Mouse (Mus musculus): ENCODE data around the gene Ric3. TPM values are rescaled to one million over a fixed set of nuclear protein-coding genes. Genes with fewer than 3 reads are reported as not detected.

The Ric3 gene
- polyA plus RNA-seq, 1 experiment from 2014 or later, result 5.4 TPM

DNA sequence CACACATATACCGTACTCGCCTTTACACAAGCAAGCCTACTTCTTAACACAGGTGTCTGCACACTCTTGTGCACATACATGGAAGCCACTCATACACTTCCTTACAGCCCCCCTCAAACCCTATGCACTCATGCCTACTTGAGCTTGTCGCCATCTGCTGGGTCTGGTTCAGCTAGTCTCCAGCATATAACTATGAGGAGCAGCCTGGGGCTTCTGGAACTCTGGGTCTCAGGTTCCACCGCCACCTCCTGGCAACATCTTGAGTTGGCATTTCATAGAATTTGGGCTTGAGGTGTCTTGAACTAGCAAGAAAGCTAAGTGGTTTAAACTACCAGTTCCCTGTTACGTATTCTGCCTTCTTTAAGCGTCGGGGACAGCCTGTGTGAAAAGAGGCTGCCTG, 63.9 kb downstream of the Ric3 start:
- Histone ChIP-seq H3K9ac (replicated peaks; ENCODE audit: low read depth, low read length) (no peak overlapping the region), H3K27me3 (ENCODE audit: control insufficient read depth, insufficient read depth, low read length) (no peaks in the 10 kb centered on the region), H3K9me3 (ENCODE audit: control insufficient read depth, low read depth, low read length) (no peaks in the 10 kb centered on the region), H3K36me3 (ENCODE audit: control insufficient read depth, insufficient read depth, low read length) (no peaks in the 10 kb centered on the region), H3K4me1 (ENCODE audit: control insufficient read depth, insufficient read depth, low read length) (no peaks in the 10 kb centered on the region), H3K4me3 (ENCODE audit: low read depth, low read length) (no peak overlapping the region), H3K27ac (ENCODE audit: low read length) (no peak overlapping the region), H3K4me2 (replicated peaks; ENCODE audit: low read depth, low read length) (no peak overlapping the region)
- 88% methylated on average over 7 of the region's 7 CpGs for WGBS
- ATAC-seq (ENCODE audit: insufficient number of reproducible peaks, insufficient read depth, low FRiP score, low read depth), result no peak

DNA sequence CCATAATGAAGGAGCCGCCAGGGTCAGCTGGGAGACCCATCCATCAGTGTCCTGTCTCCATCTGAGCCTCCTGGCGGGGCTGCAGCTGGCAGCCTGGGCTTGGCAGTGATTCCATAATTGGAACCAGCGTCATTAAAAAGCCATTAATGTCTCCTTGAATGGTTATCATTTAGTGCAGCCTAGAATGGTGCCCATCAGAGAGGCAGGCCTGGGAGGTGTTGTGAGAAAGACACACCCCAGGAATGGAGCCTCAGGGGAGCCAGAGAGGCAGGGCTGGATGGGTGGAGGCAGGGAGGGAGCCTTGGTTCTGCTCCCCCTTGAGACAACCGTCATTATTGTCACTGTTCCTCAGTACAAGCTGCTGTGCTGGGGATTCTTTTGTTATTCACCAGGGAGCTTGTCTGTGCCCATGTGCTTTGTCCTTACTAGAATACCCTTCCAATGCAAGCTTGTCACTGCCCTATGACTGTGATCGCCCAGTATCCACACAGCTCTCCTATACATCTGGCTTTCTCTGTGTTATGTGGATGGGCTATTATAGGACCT, 66.7 kb downstream of the Ric3 start:
- H3K27ac ChIP-seq (ENCODE audit: low read length), result no peak overlapping the region
- H3K27me3 ChIP-seq (ENCODE audit: control insufficient read depth, insufficient read depth, low read length), result peaks cover 7% of the 10 kb centered on the region; the same call in 1 of the 2 replicates
- no peak overlapping the region for H3K4me3 ChIP-seq (ENCODE audit: low read depth, low read length)
- H3K36me3 ChIP-seq (ENCODE audit: control insufficient read depth, insufficient read depth, low read length), result no peaks in the 10 kb centered on the region
- WGBS, result 28% methylated on average over 5 of the region's 5 CpGs
- no peak overlapping the region for H3K9ac ChIP-seq (replicated peaks; ENCODE audit: low read depth, low read length)
- no peak overlapping the region for H3K4me2 ChIP-seq (replicated peaks; ENCODE audit: low read depth, low read length)
- no peak for ATAC-seq (ENCODE audit: insufficient number of reproducible peaks, insufficient read depth, low FRiP score, low read depth)
- no peaks in the 10 kb centered on the region for H3K4me1 ChIP-seq (ENCODE audit: control insufficient read depth, insufficient read depth, low read length)
- no peaks in the 10 kb centered on the region for H3K9me3 ChIP-seq (ENCODE audit: control insufficient read depth, low read depth, low read length)

DNA sequence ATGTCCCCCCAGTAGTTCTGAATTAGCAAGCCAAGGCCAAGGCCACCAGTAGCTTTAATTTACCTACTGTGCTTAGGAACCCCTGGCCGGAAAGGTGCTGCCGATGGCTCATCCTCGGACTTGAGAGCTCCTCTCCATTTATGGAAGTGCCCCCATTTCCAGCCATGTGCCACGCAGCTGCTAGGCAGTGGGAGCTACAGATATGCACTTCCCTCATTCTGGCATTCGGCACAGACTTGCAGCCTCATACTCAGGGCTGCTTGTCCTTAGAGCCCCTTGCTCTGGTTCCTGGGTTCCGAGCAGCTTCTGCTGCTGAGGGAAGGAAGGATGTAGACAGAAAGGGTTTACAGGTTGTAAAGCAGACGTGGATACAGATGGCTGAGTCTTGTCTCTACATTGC, 68.3 kb downstream of the Ric3 start:
- 76% methylated on average over 7 of the region's 7 CpGs for WGBS
- Histone ChIP-seq H3K36me3 (ENCODE audit: control insufficient read depth, insufficient read depth, low read length) (no peaks in the 10 kb centered on the region), H3K4me3 (ENCODE audit: low read depth, low read length) (no peak overlapping the region), H3K27ac (ENCODE audit: low read length) (no peak overlapping the region), H3K4me2 (replicated peaks; ENCODE audit: low read depth, low read length) (no peak overlapping the region), H3K9ac (replicated peaks; ENCODE audit: low read depth, low read length) (no peak overlapping the region), H3K9me3 (ENCODE audit: control insufficient read depth, low read depth, low read length) (no peaks in the 10 kb centered on the region), H3K4me1 (ENCODE audit: control insufficient read depth, insufficient read depth, low read length) (no peaks in the 10 kb centered on the region), H3K27me3 (ENCODE audit: control insufficient read depth, insufficient read depth, low read length) (peaks cover 17% of the 10 kb centered on the region; the same call in 1 of the 2 replicates)
- no peak for ATAC-seq (ENCODE audit: insufficient number of reproducible peaks, insufficient read depth, low FRiP score, low read depth)

DNA sequence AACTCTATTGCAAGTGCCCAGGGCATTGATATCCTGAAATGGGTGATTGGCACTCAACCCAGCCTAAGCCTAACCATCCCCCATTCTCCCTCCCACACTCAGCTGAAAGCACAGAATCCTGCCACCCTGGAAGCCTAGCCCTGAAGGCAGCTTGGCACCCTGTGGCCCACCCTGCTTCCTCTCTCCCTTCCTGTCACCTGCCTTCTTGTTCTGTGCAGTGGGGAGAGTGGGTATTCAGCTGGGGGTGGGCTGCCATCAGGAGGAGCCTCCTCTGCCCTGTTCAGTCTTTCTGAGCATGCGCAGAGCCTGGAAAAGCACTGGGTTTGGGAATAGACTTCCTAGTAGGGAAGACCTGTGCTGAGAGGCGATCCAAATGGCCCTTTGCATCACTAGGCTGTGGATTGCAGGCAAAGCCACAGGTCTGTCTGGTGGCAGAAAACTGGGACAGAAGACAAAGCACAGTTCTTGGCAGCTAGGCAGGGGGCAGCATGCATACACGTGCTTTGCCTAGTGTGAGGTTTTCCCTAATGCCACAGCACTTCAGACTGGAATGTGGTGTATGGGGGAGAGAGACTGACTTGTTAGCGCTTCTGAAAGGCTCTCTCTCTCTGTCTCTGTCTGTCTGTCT, 70.0 kb downstream of the Ric3 start:
- Histone ChIP-seq H3K4me3 (ENCODE audit: low read depth, low read length) (no peak overlapping the region), H3K4me1 (ENCODE audit: control insufficient read depth, insufficient read depth, low read length) (no peaks in the 10 kb centered on the region), H3K4me2 (replicated peaks; ENCODE audit: low read depth, low read length) (no peak overlapping the region), H3K9me3 (ENCODE audit: control insufficient read depth, low read depth, low read length) (no peaks in the 10 kb centered on the region), H3K27ac (ENCODE audit: low read length) (no peak overlapping the region), H3K36me3 (ENCODE audit: control insufficient read depth, insufficient read depth, low read length) (no peaks in the 10 kb centered on the region), H3K27me3 (ENCODE audit: control insufficient read depth, insufficient read depth, low read length) (peaks cover 19% of the 10 kb centered on the region; the same call in 1 of the 2 replicates), H3K9ac (replicated peaks; ENCODE audit: low read depth, low read length) (no peak overlapping the region)
- ATAC-seq (ENCODE audit: insufficient number of reproducible peaks, insufficient read depth, low FRiP score, low read depth), result no peak
- WGBS, result 30% methylated on average over 4 of the region's 4 CpGs

DNA sequence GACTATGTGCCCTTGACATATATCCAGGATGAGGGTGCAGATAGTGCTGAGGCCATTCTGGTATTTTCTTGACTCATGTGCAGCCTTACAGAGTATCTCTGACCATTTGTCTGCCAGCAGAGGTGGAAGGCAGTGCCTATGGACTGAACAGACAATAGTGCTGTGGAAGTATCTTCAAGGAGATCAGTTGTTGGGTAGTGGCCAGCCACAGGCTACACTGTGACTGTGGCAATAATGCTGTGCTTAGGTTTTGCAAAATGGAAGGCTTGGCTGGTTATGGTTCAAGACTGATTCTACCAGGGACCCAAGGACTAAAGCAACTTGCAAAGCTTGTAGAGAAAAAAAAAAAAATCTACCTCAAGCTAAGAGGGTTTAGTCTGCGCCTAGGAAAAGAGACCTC, 70.6 kb downstream of the Ric3 start:
- no peak overlapping the region for H3K9ac ChIP-seq (replicated peaks; ENCODE audit: low read depth, low read length)
- peaks cover 19% of the 10 kb centered on the region; the same call in 1 of the 2 replicates for H3K27me3 ChIP-seq (ENCODE audit: control insufficient read depth, insufficient read depth, low read length)
- H3K27ac ChIP-seq (ENCODE audit: low read length), result no peak overlapping the region
- no peaks in the 10 kb centered on the region for H3K36me3 ChIP-seq (ENCODE audit: control insufficient read depth, insufficient read depth, low read length)
- H3K9me3 ChIP-seq (ENCODE audit: control insufficient read depth, low read depth, low read length), result no peaks in the 10 kb centered on the region
- no peak overlapping the region for H3K4me3 ChIP-seq (ENCODE audit: low read depth, low read length)
- no peaks in the 10 kb centered on the region for H3K4me1 ChIP-seq (ENCODE audit: control insufficient read depth, insufficient read depth, low read length)
- no peak for ATAC-seq (ENCODE audit: insufficient number of reproducible peaks, insufficient read depth, low FRiP score, low read depth)
- WGBS, result 81% methylated on average over 1 of the region's 1 CpGs
- no peak overlapping the region for H3K4me2 ChIP-seq (replicated peaks; ENCODE audit: low read depth, low read length)

DNA sequence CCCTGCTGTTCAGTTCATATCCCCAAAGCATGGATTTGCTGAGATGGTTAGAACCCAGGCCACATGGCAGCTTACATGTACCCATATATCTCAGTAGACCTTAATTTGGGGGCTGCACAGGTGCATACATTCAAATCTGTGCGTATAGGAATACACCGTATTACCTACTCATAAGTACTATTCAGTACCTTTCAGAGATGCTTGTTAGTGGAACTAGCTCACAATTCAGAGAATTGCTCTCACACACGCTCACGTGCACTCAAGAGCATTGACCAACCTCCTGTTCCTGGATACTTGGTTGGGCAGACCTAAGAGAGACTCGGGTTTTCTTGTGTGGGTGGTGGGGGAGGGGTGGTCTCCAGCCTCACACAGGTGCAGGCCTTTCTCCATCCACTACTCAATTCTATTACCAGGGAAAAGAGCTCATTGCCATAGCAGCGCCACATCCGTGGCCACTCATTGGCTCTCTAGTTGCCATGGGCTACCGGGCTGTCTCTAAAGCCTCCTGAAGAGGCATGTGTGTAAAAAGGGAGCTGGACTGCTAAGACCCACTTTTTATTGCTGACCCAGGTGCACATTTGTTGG, 71.4 kb downstream of the Ric3 start:
- 53% methylated on average over 8 of the region's 8 CpGs for WGBS
- no peak for ATAC-seq (ENCODE audit: insufficient number of reproducible peaks, insufficient read depth, low FRiP score, low read depth)
- Histone ChIP-seq H3K9me3 (ENCODE audit: control insufficient read depth, low read depth, low read length) (no peaks in the 10 kb centered on the region), H3K4me1 (ENCODE audit: control insufficient read depth, insufficient read depth, low read length) (no peaks in the 10 kb centered on the region), H3K4me3 (ENCODE audit: low read depth, low read length) (peak overlapping the region; percentile 61; the same call in 1 of the 2 replicates), H3K36me3 (ENCODE audit: control insufficient read depth, insufficient read depth, low read length) (no peaks in the 10 kb centered on the region), H3K9ac (replicated peaks; ENCODE audit: low read depth, low read length) (no peak overlapping the region), H3K4me2 (replicated peaks; ENCODE audit: low read depth, low read length) (peak overlapping the region; percentile 88), H3K27ac (ENCODE audit: low read length) (no peak overlapping the region), H3K27me3 (ENCODE audit: control insufficient read depth, insufficient read depth, low read length) (peaks cover 19% of the 10 kb centered on the region; the same call in 1 of the 2 replicates)

DNA sequence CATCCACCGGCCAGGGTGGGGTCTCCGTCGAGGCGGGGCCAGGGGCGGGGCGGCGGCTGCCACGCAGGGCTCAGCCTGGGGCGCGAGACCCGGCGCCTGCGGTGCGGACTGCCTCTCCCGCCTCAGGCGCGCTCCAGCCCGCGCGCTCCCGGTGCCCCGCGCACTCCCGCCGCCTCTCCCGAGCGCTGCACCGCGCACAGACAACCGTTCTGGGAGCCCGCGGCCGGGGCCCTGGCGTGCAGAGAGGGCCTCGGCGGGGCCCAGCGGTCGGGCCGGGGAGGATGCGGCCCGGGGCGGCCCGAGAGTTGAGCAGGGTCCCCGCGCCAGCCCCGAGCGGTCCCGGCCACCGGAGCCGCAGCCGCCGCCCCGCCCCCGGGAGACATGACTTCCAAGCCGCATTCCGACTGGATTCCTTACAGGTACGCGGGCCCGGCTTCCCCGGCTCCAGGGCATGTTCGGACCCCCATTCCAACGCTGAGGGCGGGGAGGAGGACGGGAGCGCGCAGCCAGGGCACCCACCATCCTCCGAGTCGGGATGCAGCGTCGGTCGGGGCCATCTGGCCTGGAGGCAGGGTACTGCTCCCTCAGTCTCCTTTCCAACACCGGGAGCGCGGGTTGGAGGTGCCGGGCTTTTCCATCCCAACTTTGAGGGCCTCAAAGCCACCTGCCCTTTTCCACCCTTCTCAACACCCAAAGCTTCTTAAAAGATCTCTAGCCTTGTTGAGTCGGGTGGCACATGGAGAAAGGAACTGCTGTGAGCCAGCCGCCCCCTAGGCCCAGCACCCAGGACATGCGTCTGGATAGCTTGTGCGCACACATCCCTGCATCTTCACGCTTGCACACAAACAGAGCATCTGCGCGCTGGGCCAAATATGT, 72.2 kb downstream of the Ric3 start:
- Histone ChIP-seq H3K4me3 (ENCODE audit: low read depth, low read length) (peak overlapping the region; percentile 61), H3K9ac (replicated peaks; ENCODE audit: low read depth, low read length) (peak overlapping the region; percentile 46; the same call in 1 of the 2 replicates), H3K27ac (ENCODE audit: low read length) (no peak overlapping the region), H3K36me3 (ENCODE audit: control insufficient read depth, insufficient read depth, low read length) (no peaks in the 10 kb centered on the region), H3K9me3 (ENCODE audit: control insufficient read depth, low read depth, low read length) (no peaks in the 10 kb centered on the region), H3K4me1 (ENCODE audit: control insufficient read depth, insufficient read depth, low read length) (no peaks in the 10 kb centered on the region), H3K27me3 (ENCODE audit: control insufficient read depth, insufficient read depth, low read length) (peaks cover 19% of the 10 kb centered on the region; the same call in 1 of the 2 replicates), H3K4me2 (replicated peaks; ENCODE audit: low read depth, low read length) (peak overlapping the region; percentile 88)
- WGBS, result 3% methylated on average over 60 of the region's 82 CpGs
- peak; percentile 72 for ATAC-seq (ENCODE audit: insufficient number of reproducible peaks, insufficient read depth, low FRiP score, low read depth)

DNA sequence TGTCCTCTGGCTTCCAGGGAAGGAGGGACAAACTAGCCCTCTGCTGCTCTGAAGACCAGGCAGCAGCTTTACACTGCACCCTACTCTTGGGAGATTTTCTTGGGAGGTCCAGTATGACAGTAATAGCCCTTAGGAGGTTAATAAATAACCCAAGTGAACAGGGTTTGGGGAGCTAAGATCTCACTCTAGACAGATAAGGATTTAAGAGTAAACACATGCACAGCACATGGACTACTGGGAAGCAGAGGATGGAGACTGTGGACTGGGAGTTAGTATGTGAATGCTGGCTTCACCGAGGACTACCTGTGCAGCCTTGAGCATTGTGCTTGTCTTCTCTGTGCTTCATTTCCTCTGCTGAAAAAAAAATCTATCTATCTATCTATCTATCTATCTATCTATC, 73.9 kb downstream of the Ric3 start:
- ATAC-seq (ENCODE audit: insufficient number of reproducible peaks, insufficient read depth, low FRiP score, low read depth), result 0 out of 2 replicates have a peak, but pooled peaks have one; percentile 59
- H3K4me3 ChIP-seq (ENCODE audit: low read depth, low read length), result no peak overlapping the region
- no peaks in the 10 kb centered on the region for H3K9me3 ChIP-seq (ENCODE audit: control insufficient read depth, low read depth, low read length)
- H3K27me3 ChIP-seq (ENCODE audit: control insufficient read depth, insufficient read depth, low read length), result peaks cover 19% of the 10 kb centered on the region; the same call in 1 of the 2 replicates
- H3K4me1 ChIP-seq (ENCODE audit: control insufficient read depth, insufficient read depth, low read length), result no peaks in the 10 kb centered on the region
- no peak overlapping the region for H3K27ac ChIP-seq (ENCODE audit: low read length)
- no peak overlapping the region for H3K9ac ChIP-seq (replicated peaks; ENCODE audit: low read depth, low read length)
- no peaks in the 10 kb centered on the region for H3K36me3 ChIP-seq (ENCODE audit: control insufficient read depth, insufficient read depth, low read length)
- WGBS, result 58% methylated on average over 1 of the region's 1 CpGs
- no peak overlapping the region for H3K4me2 ChIP-seq (replicated peaks; ENCODE audit: low read depth, low read length)

All from stomach, embryonic 14.5 days (tissue).